Mouse (Mus musculus): Measurements from ENCODE around the gene Kcnh8.

DNA sequence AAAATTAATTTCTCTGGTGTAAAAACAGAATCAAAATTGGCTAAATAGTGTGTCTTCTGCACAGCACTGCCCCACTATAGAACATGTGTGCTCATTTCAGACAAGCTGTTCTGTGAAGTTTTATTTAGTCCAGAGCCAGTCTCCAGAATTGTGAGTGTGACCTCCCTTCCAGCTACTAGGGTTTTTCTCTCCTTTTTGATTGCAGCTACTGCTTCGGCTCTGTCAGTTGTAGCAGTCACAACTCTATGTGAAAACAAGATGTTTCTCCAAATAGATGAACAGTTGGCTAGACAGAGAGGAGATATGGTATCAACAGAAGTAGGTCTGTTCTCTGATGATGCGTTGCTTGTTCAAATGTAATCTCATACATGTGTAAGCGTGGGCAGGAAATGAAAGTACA lies 270.7 kb downstream of the Kcnh8 start:
- TF ChIP-seq MAX (IDR thresholded peaks at IDR 0.05) (no peak), MYOD1 (IDR thresholded peaks at IDR 0.05; ENCODE audit: control insufficient read depth, insufficient read length, low read depth) (no peak), CTCF (IDR thresholded peaks at IDR 0.05; ENCODE audit: control insufficient read depth, insufficient read depth, insufficient read length) (no peak), USF1 (IDR thresholded peaks at IDR 0.05; ENCODE audit: low read depth) (no peak)
